Mouse (Mus musculus): ENCODE data around the gene Setd4. TPM values are rescaled to one million over a fixed set of nuclear protein-coding genes. Genes with fewer than 3 reads are reported as not detected.

The Setd4 gene
- 5.4 and 11.7 TPM in 2 replicates for total RNA-seq (2021)
- long read RNA-seq, experiment 1, partial matches to known transcripts, result 3 of 11 reads
- long read RNA-seq, experiment 1, other reads (novel, unspliced or antisense), result 8 of 11 reads
- long read RNA-seq, experiment 2, partial matches to known transcripts, result 0 of 3 reads
- long read RNA-seq, experiment 2, other reads (novel, unspliced or antisense), result 3 of 3 reads

GRCm38 (mm10) chr16:93603439-93604212, at the start of gene Setd4:
Gene Setd4, minus strand, starts transcription at chr16:93604063.
- DNase-seq, result peak; percentile 97

DNA sequence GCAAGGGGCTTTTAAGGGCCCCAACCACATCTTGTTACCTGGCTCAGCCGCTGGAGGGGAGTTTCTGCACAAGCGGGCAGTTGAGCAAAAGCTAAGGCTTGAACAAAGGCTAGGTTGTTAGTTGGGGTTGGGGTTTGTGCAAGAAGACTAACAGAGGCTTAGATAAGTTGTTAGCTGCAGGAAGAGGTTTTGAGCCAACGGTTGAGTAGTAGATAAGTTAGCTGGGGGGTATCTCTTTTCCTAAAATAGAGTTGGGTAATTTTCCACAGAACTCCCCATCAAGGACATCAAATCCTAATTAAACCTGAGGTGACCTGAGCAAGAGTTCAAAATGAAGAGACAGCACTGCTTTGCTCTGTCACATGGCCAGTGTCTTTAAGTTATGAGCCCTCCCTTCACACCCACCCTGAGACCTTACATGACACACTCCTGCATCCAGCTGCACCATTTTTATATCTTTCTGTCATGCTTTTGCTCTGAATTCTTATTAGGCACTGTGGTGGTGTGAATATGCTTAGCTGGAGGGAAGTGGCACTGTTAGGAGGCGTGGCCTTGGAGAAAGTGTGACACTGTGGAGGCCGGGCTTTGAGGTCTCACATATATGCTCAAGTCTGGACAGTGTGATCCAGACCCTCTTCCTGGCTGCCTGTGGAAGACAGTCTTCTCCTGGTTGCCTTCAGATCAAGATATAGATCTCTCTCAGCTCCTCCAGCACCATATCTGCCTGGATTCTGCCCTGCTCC, 44.7 kb upstream of the Setd4 start:
- DNase-seq, result no peak

- peak; percentile 48 for DNase-seq
Measured at GRCm38 (mm10) chr16:93644006-93644405, 40.1 kb upstream of the Setd4 start.

GRCm38 (mm10) chr16:93627761-93628400, 24.0 kb upstream of the Setd4 start, which contains the start of gene Gm5678:
Gene Gm5678, plus strand, starts transcription at chr16:93628097.
- DNase-seq, result no peak

DNA sequence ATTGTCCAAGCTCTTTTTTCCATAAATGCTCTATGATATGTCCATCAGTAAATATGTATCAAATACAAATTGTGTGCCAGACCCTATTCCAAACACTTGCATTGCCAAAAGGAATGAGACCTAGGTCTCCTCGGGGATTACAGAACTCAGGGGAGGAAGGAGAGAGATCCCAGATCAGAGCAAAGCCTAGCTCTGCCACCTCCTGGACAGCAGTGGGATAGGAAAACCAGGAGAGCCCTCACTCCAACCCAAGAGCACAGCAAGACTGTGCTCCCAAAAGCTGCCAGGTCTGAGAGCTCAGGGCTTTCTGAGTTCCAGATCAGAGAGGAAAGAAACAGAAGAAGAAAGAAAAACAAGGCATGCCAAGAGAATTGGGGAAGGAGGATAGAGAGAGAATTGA, 22.9 kb upstream of the Setd4 start:
- peak; percentile 68 for DNase-seq

GRCm38 (mm10) chr16:93624671-93625070, 20.8 kb upstream of the Setd4 start:
- no peak for DNase-seq

GRCm38 (mm10) chr16:93623759-93624158, 19.9 kb upstream of the Setd4 start:
- DNase-seq, result peak; percentile 23

GRCm38 (mm10) chr16:93615118-93615870, 11.4 kb upstream of the Setd4 start:
- DNase-seq, result peak; percentile 85

GRCm38 (mm10) chr16:93610961-93611360, 7.1 kb upstream of the Setd4 start:
- no peak for DNase-seq

GRCm38 (mm10) chr16:93609796-93610195, 5.9 kb upstream of the Setd4 start:
- DNase-seq, result no peak

DNA sequence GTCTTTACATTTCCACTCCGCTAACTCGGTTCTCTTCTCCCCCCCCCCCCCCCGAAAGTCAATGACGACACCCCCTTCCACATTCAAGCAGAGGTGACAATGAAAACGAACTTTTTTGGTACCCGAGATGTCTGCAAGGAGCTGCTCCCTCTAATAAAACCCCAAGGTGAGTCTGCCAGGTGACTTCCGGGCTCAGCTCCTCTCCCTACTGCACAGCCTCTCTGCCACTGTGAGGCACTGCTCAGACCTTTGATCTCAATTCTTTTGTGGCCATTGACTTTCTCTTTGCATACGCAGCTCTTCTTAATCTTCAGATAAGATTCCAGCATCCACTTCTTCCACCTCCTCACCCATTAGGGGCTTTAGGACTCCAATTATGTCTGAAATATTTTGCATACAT, 4.9 kb upstream of the Setd4 start:
- DNase-seq, result no peak

GRCm38 (mm10) chr16:93607669-93608101, 3.8 kb upstream of the Setd4 start:
- DNase-seq, result peak; percentile 93

DNA sequence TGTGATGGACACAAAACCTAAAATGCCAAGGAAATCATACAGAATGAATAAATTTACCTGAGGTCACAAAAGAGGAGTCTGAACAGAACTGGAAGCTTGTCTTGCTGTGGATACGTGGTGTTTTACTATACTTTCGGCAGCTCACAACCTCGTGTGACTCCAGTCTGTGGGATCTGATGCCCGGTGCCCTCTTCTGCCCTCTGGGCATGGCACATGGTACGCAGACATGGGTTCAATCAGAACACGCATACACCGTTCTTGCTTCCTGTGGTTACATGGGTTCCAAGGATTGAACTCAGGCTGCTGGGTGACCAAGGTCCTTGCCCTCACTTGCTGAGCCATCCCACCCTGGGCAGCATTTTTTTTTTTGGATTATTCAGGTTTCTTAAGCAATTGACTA, 2.3 kb upstream of the Setd4 start:
- no peak for DNase-seq

DNA sequence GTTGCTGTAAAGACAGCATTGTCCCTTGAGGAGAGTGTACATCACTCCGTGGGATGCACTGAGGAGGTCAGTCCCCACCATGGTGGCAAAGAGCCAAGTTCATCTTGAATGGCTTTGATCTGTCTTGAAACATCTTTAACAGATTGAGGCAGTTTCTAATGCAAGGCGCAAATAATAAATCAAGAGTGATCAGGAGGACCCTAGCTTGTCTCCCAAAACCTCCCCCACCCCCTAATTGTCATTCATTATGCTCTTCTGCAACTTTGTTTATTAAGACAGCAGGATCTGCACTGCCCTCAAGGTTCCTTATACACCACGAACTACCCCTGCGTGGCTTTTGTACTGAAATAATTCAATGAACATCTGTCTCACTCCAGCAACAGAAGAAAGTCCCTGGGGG, 1.7 kb upstream of the Setd4 start, which contains the start of gene Cbr1:
Cbr1 (plus strand) TSS at position 301 of the 400 bp plus-strand sequence.
- DNase-seq, result no peak

DNA sequence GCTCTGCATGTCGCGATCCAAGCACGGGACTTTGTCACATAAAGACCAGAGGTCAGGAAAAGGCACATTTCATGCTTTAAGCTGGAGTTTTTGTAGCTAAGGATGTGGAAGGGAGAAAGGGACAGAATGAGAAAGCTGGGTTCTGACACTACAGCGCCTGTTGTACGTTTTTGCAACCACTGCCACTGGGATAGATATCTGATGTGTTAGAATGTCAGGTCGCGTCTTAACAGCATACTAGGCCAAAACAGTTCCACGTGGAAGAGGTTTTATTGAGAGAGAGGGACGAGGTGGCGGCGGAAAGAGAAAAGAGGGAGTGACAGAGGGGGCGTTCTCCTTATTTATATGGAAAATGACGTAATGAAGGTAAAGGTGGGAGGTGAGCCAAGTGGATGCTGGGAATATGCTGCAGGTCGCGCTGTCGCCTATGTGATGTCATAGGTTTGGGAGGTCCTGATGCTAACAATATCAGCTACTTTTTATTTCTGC, 662 bp upstream of the Setd4 start:
- no peak for DNase-seq

- no peak for DNase-seq
Measured at GRCm38 (mm10) chr16:93599461-93599860, 4.4 kb downstream of the Setd4 start.

- DNase-seq, result peak; percentile 26
Measured at GRCm38 (mm10) chr16:93597551-93597950, 6.3 kb downstream of the Setd4 start.

DNA sequence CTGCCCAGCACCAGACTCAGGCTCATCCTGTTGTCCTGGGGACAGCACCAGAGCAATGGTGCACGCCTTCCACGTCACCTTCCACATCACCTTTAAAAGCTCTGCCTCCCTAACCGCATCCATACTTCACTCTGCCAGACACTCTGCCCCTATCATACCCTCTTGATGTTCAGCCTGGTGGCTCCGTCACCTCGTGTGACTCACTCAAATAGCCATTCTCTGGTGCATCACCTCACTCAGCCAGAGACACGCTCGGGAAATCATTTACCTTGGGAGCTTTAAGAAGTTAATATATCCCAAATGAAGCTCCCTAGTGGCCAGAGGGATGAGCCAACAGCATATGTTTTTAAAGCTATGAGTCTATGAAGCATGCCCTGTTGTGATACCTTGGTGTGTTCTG, 7.1 kb downstream of the Setd4 start:
- no peak for DNase-seq

- DNase-seq, result no peak
Measured at GRCm38 (mm10) chr16:93595766-93596165, 8.1 kb downstream of the Setd4 start.

DNA sequence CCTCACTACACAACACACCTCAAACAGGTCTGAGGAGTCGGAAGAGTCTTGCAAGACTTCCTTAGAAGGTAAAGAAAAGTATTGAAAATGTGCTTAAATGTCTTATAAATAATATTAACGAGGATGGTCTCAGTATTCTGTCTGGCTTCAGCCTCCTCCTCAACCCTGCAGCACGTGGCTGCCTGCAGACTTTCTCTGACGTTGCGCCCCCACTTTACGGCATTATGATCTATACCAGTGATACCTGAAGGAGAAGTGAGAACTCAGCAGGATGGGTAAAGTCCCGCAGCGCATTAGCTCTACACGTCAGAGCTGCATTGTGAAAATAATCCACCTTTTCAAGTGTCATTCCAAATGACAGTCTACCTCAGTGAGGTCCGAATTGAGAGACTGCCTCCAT, 9.4 kb downstream of the Setd4 start:
- DNase-seq, result no peak

- peak; percentile 79 for DNase-seq
Measured at GRCm38 (mm10) chr16:93593406-93593805, 10.5 kb downstream of the Setd4 start.

DNA sequence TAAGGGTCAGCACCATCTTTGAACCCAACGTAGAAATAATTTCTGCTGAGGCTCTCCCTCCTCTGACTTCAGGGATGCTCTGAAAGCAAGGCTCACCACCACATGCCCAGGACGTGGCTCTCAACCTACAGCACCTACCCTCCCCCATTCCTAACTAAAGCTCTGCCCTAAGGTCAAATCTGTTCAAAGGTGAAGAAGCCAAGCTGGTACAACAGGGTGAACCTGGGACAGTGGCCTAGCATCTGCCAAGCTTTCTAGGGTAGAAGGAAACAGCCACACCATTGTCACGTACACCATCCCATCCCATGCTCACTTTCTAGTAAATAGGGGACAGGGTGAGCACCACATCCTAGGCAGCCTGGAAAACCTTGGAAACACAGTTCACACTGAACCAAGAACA, 11.2 kb downstream of the Setd4 start:
- DNase-seq, result no peak
